Mouse (Mus musculus) splenic B cell, adult 2 months (primary cell): ENCODE results near the gene Sinhcaf.
"Not testable (repeated sequence)": the region's sequence is repeated elsewhere in the genome, so short reads cannot be mapped to it uniquely, and the experiment has no call there.

ENCODE experiments used
- DNase-seq: peaks from one replicate; pipeline ENCODE4 v3.0.0-alpha.2; 2011; ENCODE audit warnings: low read depth, low spot score
- H3K27me3 ChIP-seq: 2 replicates; pipeline ENCODE4 v1.6.1; 2012; ENCODE audit warnings: mild to moderate bottlenecking, low read length, moderate library complexity, mixed read lengths; ENCODE audit not compliant: control insufficient read depth, poor library complexity, insufficient read depth, severe bottlenecking
- H3K36me3 ChIP-seq: 2 replicates; pipeline ENCODE4 v1.6.1; 2012; ENCODE audit warnings: mild to moderate bottlenecking, low read length, moderate library complexity, mixed read lengths; ENCODE audit not compliant: control insufficient read depth, poor library complexity, insufficient read depth, severe bottlenecking

Sinhcaf gene

GRCm38 (mm10) chr6:148934961-148935590 is 11.2 kb downstream of the Sinhcaf start:
- Histone ChIP-seq H3K36me3 (peaks cover 6% of the 10 kb centered on the region), H3K27me3 (no peaks in the 10 kb centered on the region)
- no peak for DNase-seq

DNA sequence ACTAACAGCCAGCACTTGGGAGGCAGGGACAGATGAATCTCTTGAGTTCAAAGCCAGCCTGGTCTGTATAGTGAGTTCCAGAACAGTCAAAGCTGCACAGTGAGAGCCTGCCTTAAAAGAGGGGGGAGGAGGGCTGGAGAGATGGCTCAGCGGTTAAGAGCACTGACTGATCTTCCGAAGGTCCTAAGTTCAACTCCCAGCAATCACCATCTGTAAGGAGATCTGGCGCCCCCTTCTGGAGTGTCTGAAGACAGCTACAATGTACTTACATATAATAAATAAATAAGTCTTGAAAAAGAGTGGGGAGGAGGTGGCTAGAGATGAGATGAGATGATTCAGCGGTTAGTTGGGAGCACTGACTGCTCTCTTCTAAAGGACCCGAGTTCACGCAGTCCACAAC is 15.0 kb downstream of the Sinhcaf start:
- DNase-seq = peak; percentile 43
- Histone ChIP-seq H3K36me3 (peaks cover 8% of the 10 kb centered on the region), H3K27me3 (no peaks in the 10 kb centered on the region)

- no peaks in the 10 kb centered on the region for H3K36me3 ChIP-seq
- no peak for DNase-seq
- H3K27me3 ChIP-seq = no peaks in the 10 kb centered on the region
Observed at GRCm38 (mm10) chr6:148918841-148919398, 27.3 kb downstream of the Sinhcaf start.

GRCm38 (mm10) chr6:148917672-148918071 is 28.6 kb downstream of the Sinhcaf start:
- H3K27me3 ChIP-seq = no peaks in the 10 kb centered on the region
- H3K36me3 ChIP-seq = no peaks in the 10 kb centered on the region
- DNase-seq = no peak

- Histone ChIP-seq H3K36me3 (no peaks in the 10 kb centered on the region), H3K27me3 (no peaks in the 10 kb centered on the region)
- peak; percentile 56 for DNase-seq
Observed at GRCm38 (mm10) chr6:148916817-148917216, 29.4 kb downstream of the Sinhcaf start.

DNA sequence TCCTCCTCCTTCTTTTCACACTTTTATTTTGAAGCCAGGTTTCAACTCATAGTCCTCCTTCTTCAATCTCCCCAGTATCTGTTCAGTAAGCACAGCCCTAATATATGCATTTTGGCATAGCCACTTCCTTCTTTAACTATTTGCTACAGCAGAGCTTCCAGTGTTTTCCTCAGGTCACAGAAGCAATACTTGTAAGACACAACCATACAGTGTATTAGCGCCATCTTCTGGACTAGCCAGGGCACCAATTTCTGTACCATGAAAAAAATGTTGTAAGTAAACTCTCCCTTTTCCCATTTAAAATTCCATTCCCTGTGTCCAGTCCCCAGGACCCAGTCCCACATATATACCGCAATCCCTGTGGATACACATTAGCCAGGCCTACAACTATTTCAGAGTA is 32.3 kb downstream of the Sinhcaf start:
- peak; percentile 80 for DNase-seq

GRCm38 (mm10) chr6:148911906-148912305 is 34.4 kb downstream of the Sinhcaf start:
- H3K36me3 ChIP-seq, H3K27me3 ChIP-seq: not testable (repeated sequence)
- DNase-seq = peak; percentile 15

More for the DNA sequence above, 32.3 kb downstream of the Sinhcaf start:
- Histone ChIP-seq H3K27me3 (no peaks in the 10 kb centered on the region), H3K36me3 (no peaks in the 10 kb centered on the region)

DNA sequence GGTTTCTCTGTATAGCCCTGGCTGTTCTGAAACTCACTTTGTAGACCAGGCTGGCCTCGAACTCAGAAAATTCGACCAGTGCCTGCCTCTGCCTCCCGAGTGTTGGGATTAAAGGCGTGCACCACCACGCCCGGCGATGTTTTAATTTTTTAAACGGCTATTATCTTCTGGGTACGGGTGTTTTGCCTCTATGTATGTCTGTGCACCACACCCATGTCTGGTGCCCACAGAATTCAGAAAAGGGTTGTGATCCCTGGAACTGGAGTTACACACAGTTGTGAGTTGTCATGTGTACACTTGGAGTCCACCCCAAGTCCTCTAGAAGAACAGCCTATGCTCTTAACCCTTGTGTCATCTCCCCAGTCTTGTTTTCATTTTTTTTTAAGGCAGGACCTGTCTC is 39.3 kb downstream of the Sinhcaf start:
- H3K27me3 ChIP-seq = no peaks in the 10 kb centered on the region
- DNase-seq = no peak
- H3K36me3 ChIP-seq = no peaks in the 10 kb centered on the region

GRCm38 (mm10) chr6:148902728-148903127 is 43.5 kb downstream of the Sinhcaf start:
- no peak for DNase-seq
- H3K27me3 ChIP-seq = no peaks in the 10 kb centered on the region
- H3K36me3 ChIP-seq = no peaks in the 10 kb centered on the region

- Histone ChIP-seq H3K27me3 (no peaks in the 10 kb centered on the region), H3K36me3 (no peaks in the 10 kb centered on the region)
- no peak for DNase-seq
Observed at GRCm38 (mm10) chr6:148896507-148896851, 49.8 kb downstream of the Sinhcaf start.

GRCm38 (mm10) chr6:148895773-148896506 is 50.3 kb downstream of the Sinhcaf start, which contains the start of gene Caprin2:
Caprin2 (minus strand) TSS chr6:148896237.
- peak; percentile 94 for DNase-seq
- Histone ChIP-seq H3K36me3 (no peaks in the 10 kb centered on the region), H3K27me3 (no peaks in the 10 kb centered on the region)

DNA sequence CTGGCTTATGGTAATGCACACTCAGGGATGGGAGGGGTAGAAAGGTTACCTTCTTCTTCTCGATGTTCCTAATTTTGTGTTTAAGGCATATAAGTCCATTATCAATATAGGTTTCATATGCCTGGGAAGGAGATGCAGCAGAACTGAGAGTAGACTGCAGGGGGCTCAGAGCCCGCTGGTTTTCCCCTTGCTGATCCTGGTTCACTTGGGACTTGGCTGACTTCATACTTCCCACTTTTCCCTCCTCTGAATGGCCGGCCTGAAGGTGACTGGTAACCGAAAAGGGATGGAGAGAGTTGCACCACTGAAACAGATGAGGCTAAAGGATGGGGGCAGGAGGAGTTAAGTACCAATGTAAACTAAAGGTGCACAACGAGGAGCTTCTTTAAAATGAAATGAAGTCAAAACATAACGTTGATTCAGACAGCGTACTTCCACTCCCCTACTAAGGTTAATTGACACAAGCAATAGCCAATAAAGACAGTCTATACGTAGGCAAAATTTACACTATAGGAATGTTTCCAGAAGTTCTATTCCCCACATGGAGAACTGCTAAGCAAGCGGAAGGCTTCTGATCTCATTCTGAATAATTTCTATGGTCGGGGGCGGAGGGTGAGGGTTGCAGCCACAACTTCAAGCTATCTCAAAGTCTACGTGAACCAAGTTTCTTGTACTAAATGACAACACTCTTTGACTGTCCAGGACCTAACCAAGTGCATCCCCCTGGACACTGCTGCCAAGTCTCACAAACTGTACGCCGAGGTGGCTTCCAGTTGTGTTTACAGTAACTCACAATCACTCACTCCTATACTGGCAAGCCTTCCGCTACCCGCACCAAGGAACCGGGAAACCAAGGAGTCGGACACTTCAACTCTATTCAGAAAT is 51.1 kb downstream of the Sinhcaf start:
- DNase-seq = peak; percentile 19
- no peaks in the 10 kb centered on the region for H3K36me3 ChIP-seq
- H3K27me3 ChIP-seq = no peaks in the 10 kb centered on the region

DNA sequence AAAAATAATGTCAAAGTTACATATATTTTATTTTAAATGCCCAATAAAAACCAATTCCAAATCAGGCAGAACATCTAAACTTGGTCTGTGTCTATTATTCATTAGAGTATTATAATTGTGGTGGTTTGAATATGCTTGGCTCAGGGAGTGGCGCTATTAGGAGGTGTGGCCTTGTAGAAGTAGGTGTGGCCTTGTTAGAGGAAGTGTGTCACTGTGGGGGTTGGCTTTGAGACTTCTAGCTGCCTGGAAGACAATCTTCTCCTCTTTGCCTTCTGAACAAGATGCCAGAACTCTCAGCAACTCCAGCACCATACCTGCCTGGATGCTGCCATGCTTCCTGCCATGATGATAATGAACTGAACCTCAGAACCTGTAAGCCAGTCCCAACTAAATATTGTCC is 72.4 kb downstream of the Sinhcaf start:
- Histone ChIP-seq H3K36me3 (no peaks in the 10 kb centered on the region), H3K27me3 (no peaks in the 10 kb centered on the region)
- DNase-seq = no peak
